Mouse (Mus musculus) adrenal gland, adult 18-20 months (tissue): Measurements from ENCODE around the gene Klrg2. TPM values are rescaled to one million over a fixed set of nuclear protein-coding genes. Genes with fewer than 3 reads are reported as not detected.

ENCODE experiments used
- DNase-seq, 2 experiments: peaks; one replicate each; pipeline ENCODE4 v3.0.0; 2021 to 2022; ENCODE audit warnings: low spot score in 2 of 2
- total RNA-seq, 2 experiments: library from RNA; stranded (reverse); gene quantifications; 1 replicate in 1 of 2; 2 replicates in 1 of 2; pipeline ENCODE4 v1.2.3; 2021

Klrg2 gene
- total RNA-seq, 2 experiments from 2014 or later, result 3.7 to 3.8 TPM

DNA sequence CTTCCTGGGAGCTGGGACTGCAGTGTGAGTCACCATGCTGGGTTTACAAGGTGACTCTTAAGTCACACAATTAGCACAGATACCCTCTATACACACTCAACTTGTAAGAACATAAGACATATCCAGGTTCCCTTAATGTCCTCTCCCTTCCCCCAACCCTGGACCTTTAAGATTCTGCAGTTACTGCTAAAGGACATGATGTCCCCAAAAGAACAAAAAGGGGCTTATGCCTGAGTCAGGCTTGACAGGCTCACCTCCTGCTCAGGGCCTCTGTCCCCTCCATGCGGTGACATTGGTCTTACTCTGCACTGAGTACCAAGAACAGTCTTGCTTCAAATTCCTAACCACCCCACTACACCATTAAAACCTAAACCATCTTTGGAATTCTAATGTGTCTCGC lies 4.2 kb downstream of the Klrg2 start:
- no peak for DNase-seq

DNA sequence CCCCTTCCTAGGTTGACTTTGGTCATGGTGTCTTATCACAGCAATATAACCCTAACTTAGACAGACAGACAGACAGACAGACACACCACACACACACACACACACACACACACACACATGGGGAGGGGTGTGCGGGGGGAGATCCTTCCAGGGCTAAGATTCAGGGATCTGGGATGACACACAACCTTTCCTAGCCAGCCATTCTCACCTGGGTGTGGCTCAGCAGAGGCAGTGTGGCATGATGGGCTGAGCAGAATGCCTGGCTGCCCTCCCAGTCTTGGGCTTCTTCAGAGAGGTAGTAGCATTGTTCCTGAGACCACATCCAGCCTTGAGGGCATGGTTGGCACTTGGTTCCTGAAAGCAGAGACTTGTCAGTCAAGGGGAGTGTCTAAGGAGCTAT lies 7.5 kb downstream of the Klrg2 start:
- DNase-seq, result no peak

DNA sequence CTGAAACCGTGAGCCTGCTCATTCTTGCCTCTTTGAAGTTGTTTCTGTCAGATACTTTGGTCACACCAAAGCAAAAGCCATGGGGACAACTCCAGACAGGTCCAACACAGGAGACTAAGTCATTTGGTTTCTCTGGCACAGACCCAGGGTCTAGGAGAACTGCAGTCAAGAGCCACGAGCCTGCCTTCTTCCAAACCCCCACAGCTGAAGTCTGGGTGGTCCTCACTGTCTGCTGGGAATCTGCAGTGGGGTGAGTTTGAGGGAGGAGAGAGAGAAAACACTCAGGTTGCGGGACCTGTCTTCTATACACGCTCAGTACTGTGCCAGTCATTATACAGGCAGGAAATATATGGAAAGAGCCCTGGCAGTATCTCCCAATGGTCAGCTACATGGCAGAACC lies 9.6 kb downstream of the Klrg2 start:
- no peak for DNase-seq

- no peak for DNase-seq
Measured at GRCm38 (mm10) chr6:38627081-38627480, 10.0 kb downstream of the Klrg2 start.

DNA sequence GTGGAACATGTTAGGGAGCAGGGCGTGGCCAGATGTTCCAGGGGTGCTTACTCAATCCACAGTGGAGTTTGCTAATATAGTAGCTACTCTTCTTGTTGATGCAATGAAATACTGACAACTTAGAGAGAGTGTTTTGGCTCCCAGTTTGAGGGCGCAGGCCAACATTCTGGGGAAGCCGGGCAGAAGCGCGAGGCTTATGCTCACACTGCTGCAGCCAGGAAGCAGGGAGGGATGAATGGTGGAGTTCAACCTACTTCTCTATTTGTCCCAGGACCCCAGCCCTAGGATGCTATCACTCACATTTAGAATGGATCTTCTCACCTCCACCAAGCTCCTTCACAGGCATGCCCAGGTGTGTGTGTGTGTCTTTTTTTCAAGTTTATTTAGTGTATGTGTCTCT lies 11.0 kb downstream of the Klrg2 start:
- DNase-seq, result no peak

- no peak for DNase-seq
Measured at GRCm38 (mm10) chr6:38624439-38624838, 12.6 kb downstream of the Klrg2 start.

DNA sequence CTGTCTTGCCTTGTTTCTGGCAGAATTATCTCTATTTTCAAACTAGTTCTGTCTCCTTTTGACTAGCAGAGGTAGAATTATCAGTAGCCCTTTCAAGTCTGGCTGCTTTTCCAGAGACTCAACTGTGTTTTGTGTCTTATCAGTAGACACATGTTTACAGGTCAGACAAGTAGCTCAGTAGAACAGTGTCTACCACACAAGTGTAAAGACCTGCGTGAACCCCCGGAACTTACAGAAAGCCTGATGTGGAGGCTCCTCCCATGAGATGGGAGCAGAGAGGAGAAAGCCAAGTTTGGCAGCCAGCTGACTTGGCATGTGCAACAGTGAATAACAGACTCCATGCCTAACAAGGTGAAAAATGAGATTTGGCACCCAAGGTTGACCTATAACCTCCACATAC lies 13.6 kb downstream of the Klrg2 start:
- no peak for DNase-seq

DNA sequence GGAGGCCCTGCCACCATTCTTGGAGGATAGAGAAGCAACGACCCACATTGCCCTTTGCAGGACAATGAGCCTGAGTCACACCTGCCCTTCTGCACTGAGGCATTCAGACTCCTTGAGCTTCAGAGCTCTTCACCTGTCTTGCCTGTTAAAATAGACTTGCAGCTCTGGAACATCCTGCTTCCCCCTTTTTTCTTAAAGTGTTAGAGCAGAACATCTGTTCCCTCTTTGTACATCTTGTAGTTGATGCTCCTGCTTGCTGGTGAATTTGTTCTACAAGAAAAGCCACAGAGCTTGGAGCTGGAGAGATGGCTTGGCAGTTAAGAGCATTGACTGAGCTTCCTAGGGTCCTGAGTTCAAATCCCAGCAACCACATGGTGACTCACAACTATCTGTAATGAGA lies 14.6 kb downstream of the Klrg2 start:
- no peak for DNase-seq

DNA sequence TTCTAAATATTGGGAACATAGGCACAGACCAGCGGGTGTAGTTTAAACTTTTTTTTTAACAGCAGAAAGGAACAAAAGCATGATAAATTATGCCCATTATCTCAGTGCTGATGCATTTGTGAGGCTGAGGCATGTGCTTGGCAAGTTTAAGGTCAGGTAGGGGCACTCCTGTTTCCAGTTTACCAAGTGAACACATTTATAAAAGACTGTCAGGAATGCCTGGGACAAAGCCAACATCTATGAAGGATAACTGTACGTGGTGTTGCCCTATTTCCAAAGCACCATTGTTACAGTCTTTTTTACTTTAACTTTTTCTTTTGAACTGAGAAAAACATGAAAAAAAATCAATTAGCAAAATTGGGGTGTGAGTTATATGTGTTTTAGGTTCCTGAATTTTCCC lies 27.1 kb downstream of the Klrg2 start:
- DNase-seq, result no peak

GRCm38 (mm10) chr6:38597481-38597880 lies 39.6 kb downstream of the Klrg2 start:
- no peak for DNase-seq

GRCm38 (mm10) chr6:38581711-38582110 lies 55.3 kb downstream of the Klrg2 start:
- no peak for DNase-seq

DNA sequence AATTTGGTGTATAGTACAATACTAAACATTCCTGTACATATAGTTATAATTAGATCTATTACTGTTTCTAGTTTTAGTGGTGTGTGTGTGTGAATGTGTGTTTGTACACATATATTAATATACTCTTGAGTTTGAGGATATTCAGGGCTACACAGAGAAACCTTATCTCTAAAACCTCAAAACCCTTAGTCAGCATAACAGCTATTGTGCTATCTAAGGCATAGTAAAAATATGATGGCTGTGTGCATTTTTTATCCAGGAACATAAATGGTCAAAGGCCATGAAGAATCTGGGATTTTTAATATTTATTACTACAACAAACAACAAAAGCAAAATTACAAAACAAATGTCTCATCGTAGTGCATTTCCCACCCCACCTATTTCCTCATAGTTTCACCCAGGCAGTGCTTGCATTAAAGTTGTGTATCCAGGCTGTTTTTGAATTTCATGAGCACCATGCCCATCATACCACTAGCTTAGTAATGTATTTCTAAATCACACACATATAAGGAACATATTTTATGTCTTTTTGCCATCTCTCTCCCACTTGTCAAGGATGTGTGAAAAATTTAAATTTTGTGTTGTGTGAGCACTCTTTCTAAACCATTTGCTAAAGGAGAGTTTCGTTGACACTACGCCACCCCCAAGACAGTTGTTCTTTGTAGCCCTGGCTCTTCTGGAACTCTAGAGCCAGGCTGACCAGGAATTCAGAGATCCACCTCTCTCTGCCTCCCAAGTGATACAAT lies 56.8 kb downstream of the Klrg2 start:
- DNase-seq, result no peak

DNA sequence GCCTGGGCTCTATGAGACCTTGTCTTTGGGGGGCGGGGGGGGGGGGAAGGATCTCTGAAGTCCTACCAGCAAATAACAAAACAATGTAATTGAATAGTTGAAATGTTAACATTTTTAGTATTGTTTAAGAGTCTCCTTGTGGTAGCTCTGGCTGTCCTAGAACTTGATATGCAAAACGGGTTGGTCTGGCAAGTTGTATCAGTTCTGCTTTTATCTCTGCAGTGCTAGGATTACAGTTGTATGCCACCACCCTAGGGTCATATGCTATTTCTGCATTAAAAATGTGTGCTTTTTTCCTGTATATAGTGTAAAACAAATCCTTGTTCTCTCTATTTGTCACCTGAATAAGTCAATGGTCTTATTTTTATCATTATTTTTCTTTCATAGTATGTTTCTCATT lies 60.9 kb downstream of the Klrg2 start:
- no peak for DNase-seq

Other genes with a start within 250 kb of the Klrg2 start
- gene Ubn2, start 203.3 kb downstream of the Klrg2 start, total RNA-seq, result 10 to 100 TPM; 25.5 to 26.8 TPM
- 100 to 1,000 TPM; 109 to 148 TPM for gene Fmc1, start 103.7 kb downstream of the Klrg2 start, total RNA-seq
- 100 to 1,000 TPM; 118 to 152 TPM for gene Luc7l2, start 85.9 kb downstream of the Klrg2 start, total RNA-seq
- 1 to 10 TPM; 1.2 to 4.4 TPM for gene Clec2l, start 25.8 kb upstream of the Klrg2 start, total RNA-seq
- gene Tbxas1, start 238.2 kb upstream of the Klrg2 start, total RNA-seq, result 1 to 10 TPM; 6.4 to 6.6 TPM
- gene Hipk2, start 238.9 kb upstream of the Klrg2 start, total RNA-seq, result 100 to 1,000 TPM; 102 to 135 TPM